Mouse (Mus musculus): ENCODE data around the gene Rsph1.
A peak's percentile ranks its signal among the peaks of the same experiment; 100 is the strongest.

DNA sequence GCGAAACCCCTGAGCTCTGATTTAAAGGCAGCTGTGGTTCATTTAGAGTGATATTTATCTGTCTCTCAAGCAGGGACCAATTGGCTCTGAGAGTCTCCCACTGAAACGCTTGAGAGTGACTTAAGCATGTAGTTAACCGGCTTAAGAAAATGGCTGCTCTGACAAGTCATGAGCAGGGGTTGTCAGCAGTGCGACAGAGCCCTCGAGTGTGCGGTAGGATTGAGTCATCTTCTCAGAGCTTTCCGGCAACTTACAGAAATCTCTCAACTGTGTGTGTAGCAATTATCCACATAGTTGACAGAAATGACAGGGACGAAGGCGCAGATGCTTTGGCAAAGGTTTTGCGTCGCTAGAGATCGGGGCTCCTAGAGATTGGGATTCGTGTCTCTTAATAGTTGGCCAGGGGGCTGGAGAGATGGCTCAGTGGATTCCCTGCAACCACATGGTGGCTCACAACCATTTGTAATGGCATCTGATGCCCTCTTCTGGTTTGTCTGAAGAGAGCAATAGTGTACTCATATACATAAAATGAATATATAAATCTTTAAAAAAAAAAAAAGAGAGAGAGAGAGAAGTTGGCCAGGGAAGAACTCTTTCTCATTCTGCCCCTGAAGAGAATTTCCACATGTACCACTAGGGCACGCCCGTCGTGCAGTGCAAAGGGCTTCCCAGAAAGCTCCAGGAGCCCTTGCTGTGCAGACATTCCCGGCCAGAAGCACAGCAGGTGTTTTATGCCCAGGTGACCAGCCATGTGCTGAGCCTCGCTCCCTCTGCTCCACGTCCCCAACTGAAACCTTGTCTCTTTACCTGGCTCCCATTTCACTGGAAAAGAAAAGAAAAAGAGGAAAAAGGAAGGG is 4.9 kb upstream of the Rsph1 start:
- TF ChIP-seq CTCF (IDR thresholded peaks at IDR 0.05; ENCODE audit: control insufficient read depth, insufficient read depth, low read length) (0 out of 2 replicates have a peak, but pooled peaks have one; percentile 9), POLR2A (IDR thresholded peaks at IDR 0.05; ENCODE audit: borderline replicate concordance, control insufficient read depth, low read depth, low read length) (no peak)
